Mouse (Mus musculus) cerebellum, adult 11 months (tissue): ENCODE data around the gene Slc35e3.
"Not testable (repeated sequence)": the region's sequence is repeated elsewhere in the genome, so short reads cannot be mapped to it uniquely, and the experiment has no call there.

Experiments
- DNase-seq: peaks from one replicate; pipeline ENCODE4 v3.0.0; 2022

Slc35e3 gene

DNA sequence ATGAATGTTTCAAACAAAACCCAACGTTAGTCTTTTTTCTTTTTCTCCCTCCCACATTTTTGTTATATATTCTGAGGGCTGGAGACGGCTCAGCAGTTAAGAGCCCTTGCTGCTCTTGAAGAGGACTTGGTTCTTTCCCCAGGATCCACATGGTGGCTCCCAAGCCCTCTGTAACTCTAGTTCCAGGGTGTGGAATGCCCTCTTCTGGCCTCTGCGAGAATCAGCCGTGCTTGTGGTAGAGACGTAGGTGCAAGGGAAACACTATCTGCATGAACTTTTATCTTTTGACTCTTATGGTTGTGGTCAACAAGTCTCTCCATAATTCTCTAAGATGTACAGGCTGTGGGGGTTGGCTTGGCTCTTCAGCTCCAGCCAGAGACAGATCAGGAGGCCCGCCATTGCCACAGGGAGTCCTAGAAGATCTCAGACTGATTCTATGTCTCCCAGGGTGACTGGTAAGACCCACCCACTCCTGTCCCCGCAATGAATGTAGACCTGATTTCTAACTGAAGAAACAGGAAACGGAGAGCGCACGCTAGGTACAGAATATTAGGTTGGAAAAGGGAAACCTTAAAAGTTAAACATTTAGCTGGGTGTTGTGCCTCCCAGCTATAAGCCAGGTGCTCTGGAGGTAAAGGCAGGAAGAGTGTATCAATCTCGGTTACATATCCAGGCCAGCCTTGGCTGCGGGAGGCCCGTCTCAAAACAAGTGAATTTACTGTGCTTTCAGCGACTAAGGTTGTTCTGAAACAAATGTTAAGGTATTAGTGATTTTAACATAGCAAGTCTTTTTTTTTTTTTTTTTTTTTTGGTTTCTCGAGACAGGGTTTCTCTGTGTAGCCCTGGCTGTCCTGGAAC is 14.7 kb downstream of the Slc35e3 start:
- DNase-seq: no peak

DNA sequence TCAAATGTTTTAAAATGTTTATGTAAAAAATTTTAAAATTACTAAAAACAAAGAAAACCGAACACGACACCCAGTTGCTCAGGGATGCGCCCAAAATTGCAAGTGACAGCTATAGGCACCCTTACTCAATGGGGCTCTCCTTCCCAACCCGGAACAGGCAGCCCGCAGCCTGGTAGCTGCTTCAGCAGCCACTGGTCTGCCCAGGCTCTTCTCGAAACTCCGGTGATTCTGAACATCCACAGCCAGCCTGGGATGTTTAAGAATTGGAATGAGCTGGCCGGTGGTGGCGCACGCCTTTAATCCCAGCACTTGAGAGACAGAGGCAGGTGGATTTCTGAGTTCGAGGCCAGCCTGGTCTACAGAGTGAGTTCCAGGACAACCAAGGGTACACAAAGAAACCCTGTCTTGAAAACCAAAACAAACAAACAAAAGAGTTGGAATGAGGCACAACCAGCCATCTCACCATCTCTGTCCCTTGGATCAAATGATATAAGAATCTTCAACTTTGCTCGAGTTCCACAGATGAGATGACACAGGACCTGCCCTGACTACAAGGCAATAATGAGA is 15.4 kb downstream of the Slc35e3 start:
- no peak for DNase-seq

DNA sequence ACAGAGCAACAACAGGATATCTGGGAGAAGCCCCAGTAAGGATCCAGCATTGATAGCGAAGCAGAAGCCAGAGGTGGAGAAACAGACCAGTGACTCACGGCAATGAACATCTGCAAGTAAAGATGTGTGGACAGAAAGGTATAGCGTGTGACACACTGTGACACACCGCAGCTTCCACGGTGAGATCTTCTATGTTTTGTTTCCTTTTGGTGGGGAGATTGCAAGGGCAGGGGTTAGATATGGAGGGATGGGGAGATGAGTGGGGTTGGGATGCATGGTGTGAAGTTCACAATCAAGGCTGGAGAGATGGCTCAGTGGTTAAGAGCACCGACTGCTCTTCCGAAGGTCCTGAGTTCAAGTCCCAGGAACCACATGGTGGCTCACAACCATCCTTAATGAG is 16.0 kb downstream of the Slc35e3 start:
- DNase-seq: no peak

DNA sequence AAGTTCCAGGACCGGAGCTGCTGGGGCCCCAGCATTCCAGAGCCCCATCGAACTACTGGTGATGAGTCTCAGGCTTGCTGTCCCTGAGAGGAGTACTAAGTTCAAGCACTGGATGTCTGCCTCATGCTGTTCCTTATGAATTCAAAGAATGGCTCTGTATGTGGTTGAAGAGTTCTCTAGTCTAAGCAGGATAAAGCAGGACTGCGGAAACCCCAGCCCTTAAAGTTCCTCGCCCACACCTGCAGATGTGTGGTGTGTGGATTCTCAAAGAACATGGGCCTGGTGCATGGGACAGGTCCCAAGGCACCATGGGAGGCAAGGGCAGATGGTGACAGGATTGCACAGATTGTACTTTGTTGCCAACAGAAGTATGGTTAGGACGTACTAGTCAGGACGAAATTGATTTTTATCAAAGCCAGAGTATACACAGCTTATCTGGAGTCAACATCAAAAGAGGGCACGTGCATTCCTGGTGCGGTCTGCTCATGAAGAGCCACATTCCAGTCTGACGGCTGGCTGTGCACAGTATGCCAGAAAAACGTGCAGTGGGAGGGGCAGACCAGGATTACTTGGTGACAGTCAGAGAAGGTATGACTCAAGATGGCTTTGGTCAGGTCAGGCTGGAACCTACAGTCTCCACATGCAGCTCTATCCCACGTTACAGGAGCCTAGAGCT is 16.9 kb downstream of the Slc35e3 start:
- no peak for DNase-seq

DNA sequence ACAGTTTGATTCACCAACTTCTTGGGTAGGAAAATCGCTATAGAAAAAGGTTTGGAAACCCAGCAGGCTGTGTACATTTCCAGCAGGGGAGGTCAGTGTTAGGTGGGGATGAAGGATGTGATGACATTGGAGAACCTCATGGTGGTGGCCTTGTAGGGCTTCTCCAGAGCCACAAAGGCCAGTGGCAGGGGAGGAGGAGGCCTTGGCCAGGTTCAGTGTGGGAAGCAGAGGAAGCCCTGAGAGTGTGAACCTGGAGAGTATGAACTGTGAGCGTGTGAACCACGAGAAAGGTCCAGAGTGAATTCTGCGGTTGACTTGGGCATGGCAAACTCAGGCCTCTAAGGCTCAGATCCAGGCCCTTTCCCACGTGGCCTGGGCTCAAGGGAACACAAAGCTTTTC is 17.6 kb downstream of the Slc35e3 start:
- DNase-seq: no peak

DNA sequence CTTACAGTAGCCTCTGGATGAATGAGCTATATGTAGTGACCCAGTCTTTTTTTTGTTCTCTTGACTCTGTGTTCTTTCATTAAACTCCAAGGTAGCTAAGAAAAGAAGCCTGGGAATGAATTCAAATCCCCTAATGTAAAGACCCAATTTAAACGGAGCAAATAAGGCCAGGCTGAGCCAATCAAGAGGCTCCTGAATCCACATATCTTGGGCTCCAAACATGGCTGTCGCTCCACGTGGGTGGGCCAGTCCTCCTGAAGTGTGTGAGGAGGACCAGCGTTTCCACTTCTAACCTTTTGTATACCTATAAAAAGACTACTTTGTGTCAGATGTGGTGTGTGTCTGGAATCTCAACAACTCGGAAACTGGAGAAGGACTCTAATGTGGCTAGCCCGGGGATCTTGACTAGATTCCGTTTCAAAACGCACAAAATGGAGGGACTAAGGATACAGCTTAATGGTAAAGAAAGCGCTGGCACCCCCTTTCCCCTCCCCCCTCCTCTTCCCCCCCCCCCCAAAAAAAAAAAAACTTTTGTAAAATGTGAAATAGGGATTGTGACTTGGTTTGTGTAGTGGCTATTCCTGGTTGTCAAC is 18.6 kb downstream of the Slc35e3 start:
- DNase-seq: no peak

DNA sequence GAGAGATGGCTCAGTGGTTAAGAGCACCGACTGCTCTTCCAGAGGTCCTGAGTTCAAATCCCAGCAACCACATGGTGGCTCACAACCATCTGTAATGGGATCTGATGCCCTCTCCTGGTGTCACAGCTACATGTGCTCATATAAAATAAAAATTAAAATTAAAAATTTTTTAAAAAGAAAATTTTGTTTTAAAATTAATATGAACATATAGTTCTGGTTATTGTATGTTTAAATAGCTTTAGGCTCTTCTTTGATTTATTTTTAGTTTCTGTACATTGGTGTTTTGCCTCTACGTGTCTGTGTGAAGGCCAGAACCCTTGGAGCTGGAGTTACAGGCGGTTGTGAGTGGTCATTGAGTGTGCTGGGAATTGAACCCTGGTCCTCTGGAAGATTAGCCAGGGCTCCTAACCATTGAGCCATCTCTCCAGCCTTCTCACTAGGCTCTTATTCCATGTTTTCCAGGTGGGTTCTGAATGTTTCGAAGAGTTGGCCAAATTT is 19.2 kb downstream of the Slc35e3 start:
- DNase-seq: no peak

DNA sequence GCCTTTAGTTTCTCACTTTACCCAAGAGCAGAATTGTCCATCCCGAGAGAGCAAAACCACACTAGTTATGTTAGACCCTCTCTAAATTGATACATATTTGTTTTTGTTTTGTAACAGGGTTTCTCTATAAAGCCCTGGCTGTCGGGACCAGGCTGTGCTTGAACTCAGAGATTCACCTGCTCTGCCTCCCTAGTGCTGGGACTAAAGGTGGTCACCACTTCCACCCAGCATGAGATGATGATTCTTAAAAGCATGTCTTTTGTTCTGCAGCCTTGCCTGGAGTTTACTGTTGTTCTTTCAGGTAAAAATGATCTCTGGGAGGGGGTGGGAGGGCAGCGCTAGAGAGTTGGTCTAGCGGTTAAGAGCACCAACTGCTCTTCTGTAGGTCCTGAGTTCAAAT is 19.8 kb downstream of the Slc35e3 start:
- no peak for DNase-seq

DNA sequence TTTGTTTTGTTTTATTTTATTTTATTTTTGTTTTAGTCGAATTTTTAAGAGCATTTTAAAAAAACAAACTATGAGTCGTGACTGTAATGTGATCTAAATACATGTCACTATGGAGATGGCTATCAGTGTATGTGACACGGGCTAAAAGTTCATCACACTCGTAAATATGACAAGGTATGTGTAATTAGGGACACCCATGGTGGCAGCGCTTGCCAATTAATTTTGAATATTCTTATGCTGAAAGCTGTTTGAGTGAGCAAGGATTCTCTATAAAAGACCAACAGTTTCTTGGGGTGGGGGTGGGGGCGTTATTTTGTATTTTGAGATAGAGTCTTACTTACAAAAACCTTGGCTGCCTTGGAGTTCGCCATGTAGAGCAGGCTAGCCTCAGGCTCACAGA is 20.5 kb downstream of the Slc35e3 start:
- no peak for DNase-seq

DNA sequence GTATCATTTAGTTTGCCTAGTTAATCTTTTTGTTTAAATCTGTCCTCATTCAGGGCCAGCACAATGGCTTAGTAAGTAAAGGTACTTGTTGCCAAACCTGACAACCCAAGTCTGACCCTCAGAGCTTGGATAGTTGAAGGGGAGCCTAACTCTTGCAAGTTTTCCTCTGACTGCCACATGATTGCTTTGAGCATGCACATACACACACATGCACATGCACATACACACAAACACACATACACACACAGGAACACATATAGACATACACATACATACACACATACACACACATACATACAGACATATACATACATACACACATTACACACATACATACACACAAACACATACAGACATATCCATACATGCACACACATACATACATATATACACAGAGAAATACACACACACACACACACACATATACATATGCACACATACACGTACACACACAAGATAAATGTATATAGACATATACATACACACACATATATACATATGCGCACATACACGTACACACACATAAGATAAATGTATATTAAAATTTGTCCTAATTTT is 21.3 kb downstream of the Slc35e3 start:
- DNase-seq: no peak

DNA sequence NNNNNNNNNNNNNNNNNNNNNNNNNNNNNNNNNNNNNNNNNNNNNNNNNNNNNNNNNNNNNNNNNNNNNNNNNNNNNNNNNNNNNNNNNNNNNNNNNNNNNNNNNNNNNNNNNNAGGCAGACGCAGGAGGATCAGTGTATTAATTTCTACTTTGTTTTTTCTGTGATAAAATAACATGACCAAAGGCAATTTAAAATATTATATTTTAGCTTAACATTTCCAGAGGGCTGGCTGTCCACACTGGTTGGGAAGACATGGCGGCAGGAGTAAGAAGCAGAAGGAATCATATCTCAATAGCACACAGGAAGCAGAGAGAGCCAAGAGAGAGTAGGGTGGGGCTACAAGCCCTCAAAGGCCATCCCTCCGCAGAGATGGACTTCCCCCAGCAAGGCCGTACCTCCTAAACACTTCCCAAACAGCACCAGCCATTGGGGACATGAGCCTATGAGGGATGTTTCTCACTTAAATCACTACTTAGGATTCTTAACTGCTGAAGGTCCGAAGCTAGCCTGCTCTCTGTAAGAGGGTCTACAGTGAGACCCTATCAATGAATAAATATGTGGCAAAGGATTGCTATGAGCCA is 21.9 kb downstream of the Slc35e3 start:
- DNase-seq: no peak

DNA sequence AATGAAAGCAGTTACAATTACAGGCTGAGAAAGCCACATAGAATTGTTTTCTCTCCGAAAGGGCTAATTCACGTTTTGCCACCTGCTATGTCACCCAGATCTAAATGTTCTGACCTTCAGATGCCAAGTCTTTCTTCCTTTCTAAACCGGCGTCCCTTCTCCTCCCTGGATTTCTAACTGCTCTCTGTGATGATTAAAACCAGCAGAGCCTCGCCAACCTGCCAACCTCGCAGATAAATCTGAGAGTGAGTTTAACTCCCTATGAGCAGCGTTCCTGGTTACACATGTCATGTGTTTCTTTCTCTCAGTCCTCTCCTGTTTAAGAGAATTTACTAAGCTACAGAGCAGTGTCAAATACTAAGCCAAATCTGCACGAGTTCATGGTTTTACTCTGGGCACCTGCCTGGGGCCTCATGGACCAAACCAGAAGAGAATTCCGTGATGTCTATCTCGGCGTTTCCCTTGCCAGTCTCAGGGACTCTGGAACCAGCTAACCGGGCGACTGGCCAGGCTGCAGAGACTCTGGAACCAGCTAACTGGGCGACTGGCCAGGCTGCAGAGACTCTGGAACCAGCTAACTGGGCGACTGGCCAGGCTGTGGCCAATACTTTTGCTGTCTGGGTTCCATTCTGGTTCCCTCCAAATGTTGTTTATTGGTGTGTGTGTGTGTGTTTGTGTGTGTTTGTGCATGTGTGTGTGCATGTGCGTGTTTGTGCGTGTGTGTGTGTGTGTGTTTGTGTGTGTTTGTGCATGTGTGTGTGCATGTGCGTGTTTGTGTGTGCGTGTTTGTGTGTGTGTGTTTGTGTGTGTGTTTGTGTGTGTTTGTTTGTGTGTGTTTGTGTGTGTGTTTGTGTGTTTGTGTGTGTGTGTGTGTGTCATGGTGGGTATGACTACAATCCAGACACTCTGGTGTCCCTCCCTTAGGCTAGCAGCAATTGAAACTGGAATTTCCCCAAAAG is 27.7 kb downstream of the Slc35e3 start:
- DNase-seq: no peak

DNA sequence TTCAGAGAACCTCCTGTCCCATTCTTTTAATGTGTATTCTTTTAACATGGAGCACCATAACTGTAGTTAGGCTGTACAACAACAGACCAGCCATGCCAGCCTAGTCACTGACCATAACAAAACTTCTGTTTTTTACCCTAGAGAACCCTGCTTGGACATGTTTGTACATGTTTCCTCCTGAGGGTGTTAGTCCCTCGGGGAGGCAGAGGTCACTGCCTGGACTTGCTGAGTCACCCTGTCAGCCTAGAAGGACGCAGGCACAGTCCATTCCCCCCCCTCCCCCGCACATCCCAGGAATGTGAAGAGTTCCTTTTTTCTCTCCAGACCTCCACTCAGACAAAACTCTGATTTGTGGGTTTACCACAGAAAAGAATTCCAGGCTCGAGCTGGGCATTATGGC is 28.6 kb downstream of the Slc35e3 start:
- no peak for DNase-seq

DNA sequence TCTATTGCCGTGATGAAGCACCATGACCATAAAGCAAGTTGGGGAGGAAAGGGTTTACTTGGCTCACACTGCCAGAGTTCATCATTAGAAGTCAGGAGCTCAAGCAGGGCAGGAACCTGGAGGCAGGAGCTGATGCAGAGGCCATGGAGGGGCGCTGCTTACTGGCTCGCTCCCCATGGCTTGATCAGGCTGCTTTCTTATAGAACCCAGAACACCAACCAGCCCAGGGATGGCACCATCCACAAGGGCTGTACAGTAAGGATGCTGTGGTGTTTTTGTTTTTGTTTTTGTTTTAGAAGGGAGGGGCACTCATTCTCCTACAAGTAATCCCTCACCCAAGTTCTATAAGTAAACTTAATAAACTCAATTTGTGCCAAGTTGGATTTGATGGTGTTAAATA is 29.5 kb downstream of the Slc35e3 start:
- no peak for DNase-seq

DNA sequence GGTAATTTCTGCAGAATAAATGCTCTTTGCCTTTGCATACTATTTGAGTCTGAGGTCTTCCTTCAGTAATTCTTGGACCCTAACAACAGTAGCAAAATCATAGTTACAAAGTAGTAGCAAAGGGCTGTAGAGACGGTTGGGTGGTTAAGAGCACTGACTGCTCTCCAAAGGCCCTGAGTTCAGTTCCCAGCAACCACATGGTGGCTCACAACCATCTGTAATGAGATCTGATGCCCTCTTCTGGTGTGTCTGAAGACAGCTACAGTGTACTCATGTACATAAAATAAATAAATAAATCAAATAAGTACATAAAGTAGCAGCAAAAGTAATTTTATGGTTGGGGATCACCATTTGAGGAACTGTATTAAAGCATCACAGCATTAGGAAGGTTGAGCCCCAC is 30.5 kb downstream of the Slc35e3 start:
- not testable (repeated sequence) for DNase-seq

DNA sequence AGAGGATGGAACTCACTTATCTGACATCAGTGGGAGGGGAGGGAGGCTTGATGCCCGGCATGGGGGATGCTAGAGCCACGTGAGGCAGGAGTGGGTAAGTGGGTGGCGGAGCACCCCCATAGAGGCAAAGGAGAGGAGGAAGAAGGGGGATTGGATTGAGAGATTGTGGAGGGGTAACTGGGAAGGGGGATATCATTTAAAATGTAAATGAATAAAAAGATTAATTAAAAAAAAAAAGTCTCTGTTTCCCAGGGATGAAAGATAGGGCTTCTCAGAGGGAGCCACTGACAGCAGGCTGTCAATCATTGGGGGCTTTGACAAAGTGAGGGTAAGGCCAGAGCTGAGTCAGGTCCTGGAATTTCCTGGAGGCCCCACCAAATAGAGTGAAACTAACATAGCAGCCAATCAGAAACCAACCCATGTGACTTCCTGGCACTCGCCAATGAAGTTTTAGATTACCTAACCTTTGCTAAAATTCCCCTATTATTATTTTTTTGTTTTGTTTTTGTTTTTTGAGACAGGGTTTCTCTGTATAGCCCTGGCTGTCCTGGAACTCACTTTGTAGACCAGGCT is 31.2 kb downstream of the Slc35e3 start:
- no peak for DNase-seq

DNA sequence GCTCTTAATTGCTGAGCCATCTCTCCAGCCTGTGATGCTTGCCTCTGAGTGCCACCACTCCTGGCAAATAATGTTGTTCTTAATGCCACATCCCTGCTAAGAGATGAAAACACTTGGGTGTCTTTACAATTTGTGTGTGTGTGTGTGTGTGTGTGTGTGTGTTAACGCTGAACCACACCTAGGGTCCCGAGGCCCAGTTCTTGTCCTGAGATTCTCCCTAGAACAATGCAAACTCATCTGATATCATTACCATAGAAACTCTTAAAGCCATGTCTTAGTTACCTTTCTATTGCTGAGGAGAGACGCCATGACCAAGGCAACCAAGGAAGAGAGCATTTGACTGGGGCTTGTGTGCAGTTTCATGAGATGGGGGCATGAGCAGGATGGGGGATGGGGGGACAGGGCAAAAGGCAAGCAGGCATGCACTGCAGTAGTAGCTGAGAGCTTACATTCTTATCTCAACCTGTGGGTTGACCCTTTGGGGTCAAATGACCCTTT is 32.1 kb downstream of the Slc35e3 start:
- no peak for DNase-seq

DNA sequence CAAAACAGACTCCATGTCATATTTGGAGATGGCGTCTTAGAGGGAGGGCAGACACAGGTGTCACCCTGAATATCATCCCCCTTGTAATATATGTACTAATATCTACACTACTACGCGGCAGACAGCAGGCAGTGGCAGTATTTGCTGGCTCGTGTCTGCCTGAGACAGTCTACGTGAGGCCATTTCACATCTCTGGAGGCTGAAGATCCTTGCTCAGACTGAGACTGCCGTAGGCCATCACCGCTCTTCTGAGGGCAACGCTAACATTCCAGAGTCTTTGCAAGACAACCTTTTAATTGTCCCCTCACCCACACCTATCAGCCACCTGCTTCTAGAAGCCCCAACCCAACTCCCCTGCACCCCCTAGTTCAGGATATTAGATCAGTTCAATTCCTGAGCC is 32.7 kb downstream of the Slc35e3 start:
- no peak for DNase-seq

DNA sequence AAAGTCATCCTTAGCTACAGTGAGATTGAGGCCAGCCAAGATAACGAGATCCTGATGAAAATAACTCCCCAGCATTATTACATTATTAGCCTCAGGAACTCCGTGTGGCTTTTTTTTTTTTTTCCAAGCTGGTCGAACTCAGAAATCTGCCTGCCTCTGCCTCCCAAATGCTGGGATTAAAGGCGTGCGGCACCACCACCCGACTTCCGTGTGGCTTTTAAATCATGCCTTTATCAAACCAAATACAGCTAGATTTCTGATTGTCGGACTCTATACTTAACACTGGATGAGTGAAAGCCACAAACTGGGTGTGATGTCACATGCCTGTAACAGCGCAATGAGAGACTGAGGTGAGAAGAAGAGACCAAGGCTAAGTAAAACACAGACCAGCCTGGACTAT is 33.3 kb downstream of the Slc35e3 start:
- no peak for DNase-seq

DNA sequence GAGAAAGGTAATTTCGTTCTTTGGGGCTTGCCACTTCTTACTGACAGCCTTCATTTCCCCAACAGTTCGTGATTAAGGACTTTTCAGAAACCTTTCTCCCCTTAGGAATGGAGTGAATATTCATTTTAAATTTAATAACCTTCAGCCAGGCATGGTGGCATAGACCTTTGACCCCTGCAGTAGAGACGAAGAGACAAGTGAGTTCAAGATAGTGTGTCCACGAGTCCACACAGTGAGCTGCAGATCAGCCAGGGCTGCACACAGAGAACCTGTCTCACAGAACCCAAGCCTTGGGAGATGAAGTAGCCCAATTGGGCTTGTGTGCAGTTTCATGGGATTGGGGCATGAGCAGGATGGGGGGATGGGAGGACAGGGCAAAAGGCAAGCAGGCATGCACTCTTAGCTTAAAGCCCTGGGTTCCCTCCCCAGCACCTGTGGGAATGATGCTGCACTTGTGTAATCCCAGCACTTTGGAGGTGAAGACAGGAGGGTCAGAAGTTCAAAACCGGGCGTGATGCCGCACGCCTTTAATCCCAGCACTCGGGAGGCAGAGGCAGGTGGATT is 33.9 kb downstream of the Slc35e3 start:
- DNase-seq: no peak

DNA sequence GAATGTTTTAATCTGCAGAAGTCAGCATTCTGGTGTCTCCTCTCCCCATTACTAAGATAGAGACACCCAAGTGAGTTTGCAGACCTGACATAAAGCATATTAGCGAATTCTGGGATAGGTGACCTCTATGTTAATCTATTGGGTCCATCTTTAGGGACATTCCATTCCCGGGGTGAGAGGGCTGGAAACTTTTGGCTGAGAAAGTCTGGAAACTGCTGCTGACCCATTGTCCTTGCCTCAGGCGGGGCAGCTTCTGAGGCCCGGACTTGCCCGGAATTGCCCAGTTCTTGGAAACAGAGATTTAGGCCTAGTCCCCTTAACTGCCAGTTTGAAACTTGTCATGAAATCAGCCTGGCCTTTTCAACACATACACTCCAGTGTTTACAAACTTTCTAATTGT is 34.8 kb downstream of the Slc35e3 start:
- peak; percentile 13 for DNase-seq
